Mouse (Mus musculus) megakaryocyte, embryonic 14.5 days (primary cell): ENCODE measurements at regions not wholly inside any gene's neighbourhood (a gene's known extent, or its start where the extent isn't known, plus 50 kb on each side); places are given as distances from the start of the nearest gene placed in this dataset.

Experiments used
- FLI1 ChIP-seq: IDR thresholded peaks from 2 replicates; pipeline ENCODE4 v1.6.1; 2012; ENCODE audit warnings: low read length, inconsistent platforms, mixed read lengths
- GATA1 ChIP-seq: IDR thresholded peaks from 3 replicates; pipeline ENCODE4 v1.6.1; 2012; ENCODE audit warnings: mixed read lengths, low read length, inconsistent platforms, borderline replicate concordance

DNA sequence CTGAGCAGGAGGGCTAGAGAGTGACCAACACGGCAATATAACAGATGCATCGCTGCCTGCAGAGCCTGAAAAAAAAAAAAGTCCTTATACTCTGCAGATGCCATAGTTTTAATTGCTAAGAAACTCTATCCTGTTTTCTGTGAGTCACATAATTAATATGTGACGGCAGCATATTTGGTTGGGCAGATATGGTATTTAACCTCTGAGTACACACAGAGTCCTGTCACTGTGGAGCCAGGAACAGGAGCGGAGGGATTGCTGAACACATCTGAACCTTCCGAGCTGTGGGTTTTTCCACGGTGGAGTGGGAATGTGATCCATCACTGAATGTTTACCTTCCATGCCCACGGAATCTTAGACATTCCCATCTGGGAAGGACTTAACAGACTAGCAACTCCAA, 208.7 kb upstream of the Gm12728 start:
- TF ChIP-seq GATA1 (no peak), FLI1 (no peak)
